Mouse (Mus musculus): ENCODE measurements around the gene Acss3. TPM values are rescaled to one million over a fixed set of nuclear protein-coding genes. Genes with fewer than 3 reads are reported as not detected.

The Acss3 gene
- polyA plus RNA-seq, 2 experiments = 0.17 to 0.28 TPM

- H3K4me3 ChIP-seq (ENCODE audit: insufficient read depth in 1 of 2, low read depth in 2 of 2, low read length in 2 of 2) = no peak overlapping the region
- TF ChIP-seq EP300 (IDR thresholded peaks at IDR 0.05; ENCODE audit: low read depth) (no peak), CTCF (IDR thresholded peaks at IDR 0.05; ENCODE audit: low read depth) (no peak)
- H3K36me3 ChIP-seq (replicated peaks; ENCODE audit: control insufficient read depth, insufficient read depth, low read depth) = no peaks in the 10 kb centered on the region
- ATAC-seq (ENCODE audit: insufficient read depth) (no peak), DNase-seq (ENCODE audit: low read depth in 3 of 3, low spot score in 3 of 3) (no peak)
- no peaks in the 10 kb centered on the region for H3K4me1 ChIP-seq (replicated peaks; ENCODE audit: control insufficient read depth in 2 of 2, insufficient read depth in 2 of 2, low read length in 1 of 2)
- H3K4me2 ChIP-seq (ENCODE audit: low read depth) = no peak overlapping the region
- H3K27ac ChIP-seq = no peak overlapping the region
- WGBS (ENCODE audit: insufficient replicate concordance) = 31% methylated on average over 1 of the region's 1 CpGs
- H3K9me3 ChIP-seq (ENCODE audit: control insufficient read depth, low read length) = no peaks in the 10 kb centered on the region
- H3K27me3 ChIP-seq (ENCODE audit: control insufficient read depth, insufficient read depth, low read length) = no peaks in the 10 kb centered on the region
- H3K9ac ChIP-seq (replicated peaks) = no peak overlapping the region
Measured at GRCm38 (mm10) chr10:107115930-107116642, 7.4 kb downstream of the Acss3 start.

- Histone ChIP-seq H3K4me3 (ENCODE audit: insufficient read depth in 1 of 2, low read depth in 2 of 2, low read length in 2 of 2) (no peak overlapping the region), H3K36me3 (replicated peaks; ENCODE audit: control insufficient read depth, insufficient read depth, low read depth) (no peaks in the 10 kb centered on the region), H3K4me2 (ENCODE audit: low read depth) (no peak overlapping the region), H3K9me3 (ENCODE audit: control insufficient read depth, low read length) (no peaks in the 10 kb centered on the region), H3K9ac (replicated peaks) (no peak overlapping the region), H3K27me3 (ENCODE audit: control insufficient read depth, insufficient read depth, low read length) (no peaks in the 10 kb centered on the region), H3K27ac (no peak overlapping the region), H3K4me1 (replicated peaks; ENCODE audit: control insufficient read depth in 2 of 2, insufficient read depth in 2 of 2, low read length in 1 of 2) (no peaks in the 10 kb centered on the region)
- WGBS (ENCODE audit: insufficient replicate concordance) = 27% methylated on average over 1 of the region's 1 CpGs
- no peak for TF ChIP-seq CTCF (IDR thresholded peaks at IDR 0.05; ENCODE audit: low read depth)
- no peak for TF ChIP-seq EP300 (IDR thresholded peaks at IDR 0.05; ENCODE audit: low read depth)
- ATAC-seq (ENCODE audit: insufficient read depth) (no peak), DNase-seq (ENCODE audit: low read depth in 3 of 3, low spot score in 3 of 3) (no peak)
Measured at GRCm38 (mm10) chr10:107115121-107115520, 8.3 kb downstream of the Acss3 start.

GRCm38 (mm10) chr10:107094452-107094851 lies 29.0 kb downstream of the Acss3 start:
- no peaks in the 10 kb centered on the region for H3K9me3 ChIP-seq (ENCODE audit: control insufficient read depth, low read length)
- no peak for DNase-seq (ENCODE audit: low read depth in 3 of 3, low spot score in 3 of 3)
- H3K36me3 ChIP-seq (replicated peaks; ENCODE audit: control insufficient read depth, insufficient read depth, low read depth) = no peaks in the 10 kb centered on the region
- no peak overlapping the region for H3K4me2 ChIP-seq (ENCODE audit: low read depth)
- no peaks in the 10 kb centered on the region for H3K27me3 ChIP-seq (ENCODE audit: control insufficient read depth, insufficient read depth, low read length)
- H3K4me1 ChIP-seq (replicated peaks; ENCODE audit: control insufficient read depth in 2 of 2, insufficient read depth in 2 of 2, low read length in 1 of 2) = no peaks in the 10 kb centered on the region
- ATAC-seq (ENCODE audit: insufficient read depth) = no peak
- no peak overlapping the region for H3K4me3 ChIP-seq (ENCODE audit: insufficient read depth in 1 of 2, low read depth in 2 of 2, low read length in 2 of 2)
- 44% methylated on average over 3 of the region's 3 CpGs for WGBS (ENCODE audit: insufficient replicate concordance)
- no peak overlapping the region for H3K27ac ChIP-seq
- TF ChIP-seq CTCF (IDR thresholded peaks at IDR 0.05; ENCODE audit: low read depth) (no peak), EP300 (IDR thresholded peaks at IDR 0.05; ENCODE audit: low read depth) (no peak)
- no peak overlapping the region for H3K9ac ChIP-seq (replicated peaks)

GRCm38 (mm10) chr10:107053846-107054624 lies 69.4 kb downstream of the Acss3 start:
- Histone ChIP-seq H3K4me2 (ENCODE audit: low read depth) (no peak overlapping the region), H3K27me3 (ENCODE audit: control insufficient read depth, insufficient read depth, low read length) (no peaks in the 10 kb centered on the region), H3K36me3 (replicated peaks; ENCODE audit: control insufficient read depth, insufficient read depth, low read depth) (no peaks in the 10 kb centered on the region), H3K9me3 (ENCODE audit: control insufficient read depth, low read length) (no peaks in the 10 kb centered on the region), H3K4me1 (replicated peaks; ENCODE audit: control insufficient read depth in 2 of 2, insufficient read depth in 2 of 2, low read length in 1 of 2) (no peaks in the 10 kb centered on the region), H3K9ac (replicated peaks) (no peak overlapping the region), H3K4me3 (ENCODE audit: insufficient read depth in 1 of 2, low read depth in 2 of 2, low read length in 2 of 2) (no peak overlapping the region), H3K27ac (no peak overlapping the region)
- ATAC-seq (ENCODE audit: insufficient read depth) (no peak), DNase-seq (ENCODE audit: low read depth in 3 of 3, low spot score in 3 of 3) (no peak)
- WGBS (ENCODE audit: insufficient replicate concordance) = 51% methylated on average over 4 of the region's 4 CpGs
- TF ChIP-seq CTCF (IDR thresholded peaks at IDR 0.05; ENCODE audit: low read depth) (no peak), EP300 (IDR thresholded peaks at IDR 0.05; ENCODE audit: low read depth) (no peak)

- Histone ChIP-seq H3K27ac (no peak overlapping the region), H3K4me3 (ENCODE audit: insufficient read depth in 1 of 2, low read depth in 2 of 2, low read length in 2 of 2) (no peak overlapping the region), H3K9me3 (ENCODE audit: control insufficient read depth, low read length) (no peaks in the 10 kb centered on the region), H3K27me3 (ENCODE audit: control insufficient read depth, insufficient read depth, low read length) (no peaks in the 10 kb centered on the region), H3K9ac (replicated peaks) (no peak overlapping the region), H3K36me3 (replicated peaks; ENCODE audit: control insufficient read depth, insufficient read depth, low read depth) (no peaks in the 10 kb centered on the region), H3K4me2 (ENCODE audit: low read depth) (no peak overlapping the region), H3K4me1 (replicated peaks; ENCODE audit: control insufficient read depth in 2 of 2, insufficient read depth in 2 of 2, low read length in 1 of 2) (no peaks in the 10 kb centered on the region)
- DNase-seq (ENCODE audit: low read depth in 3 of 3, low spot score in 3 of 3) (no peak), ATAC-seq (ENCODE audit: insufficient read depth) (no peak)
- 49% methylated on average over 2 of the region's 2 CpGs for WGBS (ENCODE audit: insufficient replicate concordance)
- no peak for TF ChIP-seq CTCF (IDR thresholded peaks at IDR 0.05; ENCODE audit: low read depth)
Measured at GRCm38 (mm10) chr10:107050489-107050888, 73.0 kb downstream of the Acss3 start.
